Mouse (Mus musculus) cerebellum, postnatal 25 days (tissue): ENCODE measurements around the gene Nol4l.

Experiments
- DNase-seq, 2 experiments: peaks; one replicate each; pipeline ENCODE4 v3.0.0; 2021; ENCODE audit warnings: mixed read lengths in 2 of 2

Nol4l gene

DNA sequence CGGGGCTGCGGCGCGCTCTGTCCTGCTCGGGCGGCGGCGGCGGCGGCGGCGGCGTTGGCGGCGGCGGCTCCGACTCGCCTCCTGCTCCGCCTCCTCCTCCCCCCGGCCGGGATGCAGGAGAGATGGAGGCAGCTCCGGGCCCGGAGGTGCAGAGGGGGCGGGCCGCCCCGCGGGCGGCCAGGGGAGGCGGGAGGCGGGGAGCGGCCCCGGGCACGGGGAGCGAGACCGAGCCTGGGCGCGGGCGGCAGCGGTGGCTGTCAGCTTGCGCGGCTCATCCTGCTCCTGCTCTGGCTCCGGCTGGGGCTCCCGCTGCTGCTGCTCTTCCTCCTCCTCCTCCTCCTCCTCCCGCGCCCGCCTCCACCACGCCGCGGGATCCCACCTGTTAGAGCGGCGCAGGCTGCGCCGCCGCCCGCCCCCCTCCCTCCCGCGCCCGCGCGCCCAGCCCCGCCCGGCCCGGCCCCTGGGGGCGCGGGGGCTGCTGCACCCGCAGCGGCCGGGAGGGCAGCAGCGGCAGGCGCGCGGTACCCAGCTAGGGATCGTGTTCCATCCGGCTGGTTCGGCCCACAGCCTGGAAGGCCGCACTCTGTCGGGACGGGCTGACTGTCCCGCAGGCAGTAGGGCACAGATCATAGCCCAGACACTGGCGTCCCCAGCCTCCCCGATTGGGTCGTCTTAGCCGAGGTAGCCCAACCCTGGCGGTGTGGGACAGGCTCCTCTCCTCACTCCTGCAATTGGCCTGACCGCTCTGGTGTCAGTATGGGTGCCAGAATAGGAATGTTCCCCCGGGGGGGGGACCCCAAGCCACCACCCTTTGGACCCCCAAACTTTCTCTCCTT is at the start of gene Nol4l:
Gene Nol4l (minus strand): TSS at position 41 of the 836 bp plus-strand sequence.
- peak; percentile 76 to 87 for DNase-seq

DNA sequence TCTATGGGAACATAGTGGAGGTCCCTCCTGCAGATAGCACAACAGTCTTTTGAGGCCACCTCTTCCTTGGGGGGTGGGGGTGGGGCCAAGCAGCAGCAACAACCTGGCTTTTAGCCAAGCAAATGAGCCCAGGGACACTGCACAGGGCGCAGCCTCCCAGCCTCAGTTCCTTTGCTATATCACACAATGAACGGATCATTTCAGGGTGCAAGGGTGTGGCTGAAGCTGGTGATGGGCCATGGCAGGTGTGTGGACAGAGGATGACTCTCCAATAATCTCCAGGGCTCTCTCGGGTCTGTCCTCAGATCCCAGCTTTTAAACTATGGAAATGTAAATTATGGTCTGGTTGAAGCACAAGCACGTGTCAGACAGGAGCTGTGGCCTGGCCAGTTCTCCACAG is 47.4 kb upstream of the Nol4l start:
- no peak for DNase-seq

DNA sequence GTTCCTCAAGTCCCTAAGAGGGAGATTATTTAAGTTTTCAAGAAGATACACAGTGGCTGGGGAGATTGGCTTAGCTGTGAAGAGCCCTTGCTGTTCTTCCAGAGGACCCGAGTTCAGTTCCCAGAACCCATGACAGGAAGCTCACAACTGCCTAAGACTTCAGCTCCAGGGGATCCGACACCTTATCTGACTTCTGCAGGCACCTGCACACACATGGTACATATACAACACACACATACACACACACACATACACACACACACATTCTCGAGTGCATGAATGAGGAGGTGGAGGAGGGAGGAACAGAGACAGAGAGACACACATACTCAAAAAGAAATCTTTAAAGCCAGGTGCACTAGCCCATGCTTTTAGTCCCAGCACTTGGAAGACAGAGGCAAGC is 46.4 kb upstream of the Nol4l start:
- DNase-seq: no peak

DNA sequence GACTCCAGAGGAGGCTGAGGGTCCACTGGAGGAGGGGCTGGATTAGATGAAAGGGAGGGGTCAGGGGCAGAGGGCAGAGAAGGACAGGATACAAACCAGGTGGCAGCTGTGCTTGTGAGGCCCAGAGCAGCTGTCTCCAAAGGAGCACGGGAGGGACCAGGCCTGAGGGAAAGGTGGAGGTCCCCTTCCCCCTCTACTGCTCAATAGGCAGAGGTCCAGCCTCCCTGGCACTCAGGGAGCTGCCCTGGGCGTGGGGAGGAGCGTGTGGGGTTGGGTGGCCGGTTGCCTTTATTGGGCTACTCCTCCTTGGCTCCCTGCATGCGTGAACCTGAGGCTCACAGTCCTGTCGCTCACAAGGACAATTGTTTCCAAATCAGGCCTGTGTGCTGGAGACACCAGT is 45.8 kb upstream of the Nol4l start:
- DNase-seq: no peak

- no peak for DNase-seq
These were observed 43.3 kb upstream of the Nol4l start for GRCm38 (mm10) chr2:153573101-153573500.

DNA sequence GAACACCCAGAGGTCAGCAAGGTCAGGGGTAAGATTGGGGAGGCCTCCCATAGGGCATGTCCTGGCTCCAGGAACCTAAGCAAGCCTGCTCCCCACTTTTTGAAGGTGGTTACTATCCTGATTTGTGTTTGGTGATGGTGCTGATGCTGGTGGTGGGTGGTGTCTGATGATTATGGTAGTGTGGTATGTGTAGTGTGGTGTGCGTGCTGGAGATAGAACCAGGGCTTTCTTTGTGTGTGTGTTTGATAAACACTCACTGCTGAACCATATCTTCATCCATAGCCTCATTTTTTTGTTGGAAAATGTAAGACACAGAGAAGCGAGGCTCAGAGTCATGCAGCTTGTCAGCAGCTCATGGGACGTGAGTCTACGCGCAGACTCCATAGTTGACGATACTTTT is 38.8 kb upstream of the Nol4l start:
- DNase-seq: no peak

DNA sequence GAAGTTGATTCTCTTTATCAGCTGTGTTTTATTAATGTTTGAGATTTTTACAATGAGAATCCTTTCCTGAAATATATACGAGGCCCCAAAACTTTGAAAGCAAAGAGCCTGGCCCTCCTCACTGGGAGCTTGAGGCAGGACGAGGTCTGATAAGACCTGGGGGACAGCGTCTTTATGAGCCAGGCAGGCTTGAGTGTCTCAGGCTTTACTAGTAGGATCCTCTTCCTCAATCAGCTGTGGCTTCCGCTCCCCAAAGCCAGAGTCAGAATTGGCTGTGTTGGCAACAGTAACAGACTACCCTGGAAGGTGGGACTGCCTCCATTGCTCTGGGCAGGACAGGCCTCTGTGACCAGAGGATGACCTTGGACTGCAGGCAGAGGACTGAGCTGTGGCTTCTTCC is 38.2 kb upstream of the Nol4l start:
- DNase-seq: no peak

DNA sequence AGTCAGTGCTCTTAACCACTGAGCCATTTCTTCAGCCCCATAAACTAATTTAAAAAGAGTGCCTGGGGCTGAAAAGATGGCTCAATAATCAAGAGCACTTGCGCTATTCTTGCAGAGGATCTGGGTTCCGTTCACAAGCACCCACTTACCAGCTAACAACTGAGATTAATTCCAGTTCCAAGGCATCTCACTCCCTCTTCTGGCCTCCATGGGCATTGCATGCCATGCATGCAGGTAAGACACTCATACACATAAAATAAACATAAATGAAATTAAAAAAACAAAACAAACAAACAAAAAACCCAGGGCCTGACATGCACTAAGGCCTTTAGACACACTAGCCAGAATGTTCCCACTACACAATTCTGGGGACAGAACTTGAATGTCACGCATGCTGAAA is 34.6 kb upstream of the Nol4l start:
- DNase-seq: no peak

GRCm38 (mm10) chr2:153561564-153561963 is 31.8 kb upstream of the Nol4l start:
- no peak for DNase-seq

- DNase-seq: peak; percentile 34 to 46
These were observed 31.1 kb upstream of the Nol4l start for GRCm38 (mm10) chr2:153560664-153561541.

DNA sequence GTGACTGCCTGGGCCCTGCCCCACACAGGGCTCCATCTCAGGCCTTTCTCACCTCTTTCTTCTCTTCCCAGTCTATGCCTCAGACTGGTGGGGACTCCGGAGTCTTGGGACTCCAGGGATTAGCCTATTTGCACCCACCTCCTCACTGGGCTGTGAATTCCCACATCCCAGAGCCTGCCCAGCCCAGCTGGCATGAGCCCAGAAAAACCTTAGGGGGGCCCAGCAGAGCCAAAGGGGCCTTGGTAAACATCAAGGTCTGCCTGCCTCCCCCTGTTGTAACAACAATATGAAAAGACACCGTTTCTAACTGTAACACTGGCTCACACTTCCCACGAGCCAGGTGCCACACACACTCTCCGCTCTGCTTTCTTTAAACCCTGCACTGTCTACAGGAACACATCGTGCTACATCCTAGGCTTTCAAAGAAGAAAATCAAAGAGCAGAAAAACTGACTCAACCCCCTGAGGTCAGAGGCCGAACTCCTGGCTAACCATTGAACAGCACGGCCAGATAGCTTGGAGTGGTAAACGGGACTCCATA is 29.9 kb upstream of the Nol4l start:
- no peak for DNase-seq

DNA sequence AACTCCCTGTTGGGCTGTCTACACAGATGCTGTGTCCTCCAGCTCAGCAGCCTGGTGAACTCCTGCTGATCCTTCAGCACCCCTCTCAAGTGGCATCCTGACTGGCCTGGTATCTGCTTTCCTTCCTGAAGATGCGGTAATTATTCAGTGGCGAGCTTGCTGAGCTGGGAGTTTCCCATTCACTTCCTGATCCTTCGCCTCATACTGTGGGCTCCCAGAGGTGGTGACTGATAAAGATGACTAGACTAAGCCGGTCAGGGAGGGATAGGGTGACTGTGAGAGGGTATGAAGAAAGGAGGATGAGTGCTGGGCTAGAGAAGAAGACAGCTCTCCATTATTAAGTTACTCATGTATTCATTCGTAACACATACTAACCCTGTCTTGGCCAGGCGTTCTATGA is 28.7 kb upstream of the Nol4l start:
- no peak for DNase-seq

DNA sequence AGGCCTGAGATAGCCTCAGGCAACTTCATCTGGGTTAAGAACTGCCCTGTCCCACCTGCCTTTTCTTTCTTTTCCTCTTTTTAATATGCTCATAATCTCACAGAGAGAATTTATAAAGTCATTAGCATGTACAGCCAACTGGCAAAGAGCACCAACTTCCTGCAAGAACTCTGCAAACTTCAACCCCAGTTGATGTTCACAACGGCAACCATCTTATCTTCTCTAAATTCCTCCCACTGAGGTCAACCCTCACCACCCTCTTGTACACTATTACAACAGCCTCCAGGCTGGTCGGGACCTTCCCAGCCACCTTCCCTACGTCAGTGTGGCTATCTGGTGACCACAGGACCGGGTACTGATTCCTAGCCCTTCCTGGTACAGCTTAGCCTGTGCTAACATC is 27.5 kb upstream of the Nol4l start:
- no peak for DNase-seq

DNA sequence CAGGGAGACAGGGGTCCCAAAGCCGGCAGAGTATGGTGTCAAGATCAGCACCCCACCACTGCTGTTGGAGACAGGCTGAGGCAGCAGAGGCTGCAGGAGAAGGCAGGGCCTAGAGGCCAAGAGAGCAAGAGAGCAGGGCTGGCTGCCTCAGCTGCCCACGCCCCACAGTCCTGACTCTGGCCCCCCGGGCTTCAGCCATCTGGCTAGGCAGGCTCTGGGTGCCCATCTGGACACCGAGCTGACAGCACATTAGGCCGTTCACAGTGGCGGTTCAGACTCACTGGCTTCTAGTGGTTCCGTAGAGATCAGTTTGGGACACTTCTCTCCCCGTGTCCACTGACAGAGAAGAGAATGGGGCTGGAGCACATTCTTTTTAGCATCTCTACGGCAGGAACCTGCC is 26.4 kb upstream of the Nol4l start:
- DNase-seq: peak; percentile 37 to 54

- no peak for DNase-seq
These were observed 24.8 kb upstream of the Nol4l start for GRCm38 (mm10) chr2:153554543-153554942.

DNA sequence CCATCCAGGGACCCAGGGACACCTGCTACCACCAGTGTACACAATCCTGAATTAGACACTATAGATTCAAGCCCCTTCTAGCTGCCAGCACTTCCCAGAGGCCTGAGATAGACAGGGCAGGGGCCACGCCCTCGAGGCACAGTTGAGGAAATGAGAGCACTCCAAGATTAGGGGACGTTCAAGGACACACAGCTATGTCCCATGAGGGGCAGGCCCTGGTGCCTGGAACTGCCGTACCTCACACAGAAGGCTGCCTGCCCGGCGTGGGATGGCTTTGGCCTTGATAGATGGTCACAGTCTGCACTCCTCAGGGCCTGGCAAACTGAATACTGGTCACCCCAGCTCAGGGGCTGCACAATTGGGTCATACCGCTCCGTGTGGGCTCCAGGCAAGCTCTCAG is 19.7 kb upstream of the Nol4l start:
- DNase-seq: no peak

GRCm38 (mm10) chr2:153548221-153548923 is 18.6 kb upstream of the Nol4l start:
- no peak for DNase-seq

DNA sequence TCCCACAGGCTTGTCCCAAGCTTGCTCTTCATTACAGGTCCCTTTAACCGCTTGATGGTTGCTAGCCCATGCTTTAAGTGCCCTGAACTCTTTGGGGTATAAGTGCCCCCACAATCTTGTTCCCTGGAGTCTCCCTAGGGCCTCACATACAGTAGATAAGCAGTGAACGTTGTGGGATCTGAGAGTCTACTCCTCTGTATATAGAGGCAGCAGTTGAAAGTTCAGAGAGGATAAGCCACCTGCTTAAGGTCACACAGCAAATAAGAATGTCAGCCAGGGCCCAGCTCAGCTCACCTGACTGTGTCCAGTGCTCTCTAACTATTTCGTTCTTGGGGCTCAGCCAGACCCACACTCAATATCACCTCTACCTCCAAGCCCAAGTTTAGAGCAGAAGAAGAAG is 17.9 kb upstream of the Nol4l start:
- DNase-seq: no peak

DNA sequence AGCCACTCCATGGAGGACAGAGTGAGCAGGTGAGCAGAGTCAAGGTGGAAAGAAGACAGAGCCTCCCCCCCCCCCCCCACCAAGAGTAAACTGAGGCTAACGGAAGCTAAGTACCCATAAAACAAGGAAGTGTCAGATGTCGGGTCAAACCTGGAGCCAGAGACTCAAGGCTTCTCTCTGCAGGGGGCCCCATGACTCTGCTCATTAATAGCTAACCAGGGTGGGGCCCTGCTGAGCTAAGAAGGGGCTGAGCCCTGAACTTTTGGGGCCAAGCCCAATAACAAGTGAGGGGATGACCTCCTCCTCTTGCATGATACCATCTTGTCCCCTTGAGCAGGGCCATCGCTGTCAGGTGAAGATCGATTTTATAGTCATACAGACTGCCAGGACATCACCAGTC is 17.2 kb upstream of the Nol4l start:
- no peak for DNase-seq

DNA sequence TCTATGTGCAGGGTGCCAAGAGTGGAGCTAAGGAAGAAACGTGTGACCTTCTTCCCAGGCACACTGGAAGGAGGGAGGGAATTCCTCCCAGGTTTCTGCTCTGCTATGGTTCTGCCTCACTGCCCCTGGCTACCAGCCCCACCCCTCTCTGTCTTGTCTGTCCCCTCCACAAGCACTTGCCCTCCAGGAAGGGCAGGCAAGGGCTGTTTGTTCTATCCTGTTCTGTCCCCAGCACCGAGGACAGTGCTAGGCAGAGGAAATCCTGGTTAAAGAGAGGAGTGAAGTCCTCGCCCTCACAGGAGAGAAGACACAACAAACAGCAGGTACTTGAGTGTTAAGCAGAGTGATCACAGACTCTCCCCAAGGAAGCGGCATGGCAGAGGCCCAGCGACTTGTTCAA is 16.7 kb upstream of the Nol4l start:
- no peak for DNase-seq

DNA sequence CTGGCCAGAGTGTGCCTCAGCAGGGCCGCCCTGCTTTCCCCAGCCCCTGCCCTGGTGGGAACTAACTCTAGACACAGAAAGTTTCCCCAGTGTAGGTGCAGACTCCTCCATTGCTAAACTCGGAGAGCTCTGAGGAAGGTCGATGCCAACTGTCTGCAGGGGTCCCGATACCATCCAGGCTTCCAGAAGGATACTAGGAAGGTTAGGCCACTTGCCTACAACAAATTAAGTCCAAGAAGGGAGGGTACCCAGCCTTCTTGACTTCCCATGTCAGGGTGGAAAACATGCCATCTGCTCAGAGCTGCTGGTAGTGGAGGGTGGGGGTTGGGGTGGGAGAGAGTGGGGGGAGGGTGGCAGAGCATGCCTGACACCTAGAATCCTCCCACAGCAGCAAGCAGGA is 15.0 kb upstream of the Nol4l start:
- DNase-seq: no peak

DNA sequence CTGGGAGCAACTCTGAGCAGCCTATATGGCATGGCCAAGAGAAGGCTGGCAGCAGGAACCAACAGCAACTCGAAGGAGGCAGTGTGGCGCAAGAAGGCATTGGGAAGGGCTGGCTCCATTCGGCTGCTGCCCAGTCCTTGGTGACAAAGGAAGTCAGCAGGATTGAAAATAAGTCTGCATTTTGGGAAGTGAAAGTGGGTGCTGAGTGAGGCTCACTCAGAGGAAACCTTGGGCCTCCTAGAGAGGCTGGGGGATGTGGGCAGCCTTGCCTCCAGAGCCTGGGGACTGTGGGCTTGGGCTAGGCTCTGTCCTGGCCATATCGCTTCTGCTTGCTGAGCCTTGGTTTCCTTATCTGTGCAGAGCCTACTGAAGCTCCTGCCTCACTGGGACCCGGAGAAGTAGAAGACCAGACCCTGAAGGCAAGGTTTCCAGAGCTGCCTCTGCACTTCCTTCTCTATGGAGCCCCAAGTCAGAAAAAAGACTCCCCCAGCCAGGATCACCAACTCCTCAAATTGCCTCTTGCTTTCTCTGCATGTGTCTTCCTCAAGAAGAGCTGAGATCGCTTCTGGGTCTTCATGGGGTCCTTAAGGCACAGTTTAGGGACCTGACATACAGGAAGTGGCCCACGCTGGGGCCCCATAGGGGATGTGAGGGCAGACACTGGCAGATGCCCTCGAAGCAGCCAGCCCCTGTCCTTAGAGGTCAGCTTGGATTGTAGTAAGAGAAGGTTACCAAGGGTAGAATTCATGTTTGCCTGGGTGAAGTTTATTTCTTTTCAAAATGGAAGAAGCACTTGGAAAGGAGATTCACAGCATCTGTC is 14.3 kb upstream of the Nol4l start:
- DNase-seq: no peak
